Mouse (Mus musculus) cerebral cortex, adult 2 months (tissue): ENCODE measurements around the gene 4931409K22Rik.

ENCODE experiments used
- WGBS: fragments of 180-500 bp; shearing (Covaris S2); methylation state at CpG from one replicate; pipeline ENCODE4 v1.1.7; 2018; 5-methylcytosine and 5-hydroxymethylcytosine counted together

The 4931409K22Rik gene

DNA sequence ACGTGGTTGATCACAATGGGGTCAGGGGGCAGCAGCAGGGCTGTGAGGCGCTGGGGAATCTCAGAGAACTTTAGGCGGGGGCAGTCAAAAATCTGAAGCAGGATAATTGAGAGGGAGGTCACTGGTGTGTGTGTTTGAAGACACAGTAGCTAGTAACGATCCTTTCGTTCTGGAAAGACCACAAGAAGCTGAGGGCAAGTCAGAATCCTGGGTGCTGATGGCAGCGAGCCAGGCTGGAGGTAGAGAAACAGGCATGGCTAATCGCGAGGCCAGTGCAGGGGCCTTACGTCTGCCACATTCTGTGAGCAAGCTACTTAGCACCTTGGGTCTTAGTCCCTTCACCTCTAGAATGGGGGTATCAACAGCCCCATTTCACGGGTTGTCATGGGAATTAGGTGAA is 37.3 kb upstream of the 4931409K22Rik start:
- WGBS: 63% methylated on average over 10 of the region's 10 CpGs

DNA sequence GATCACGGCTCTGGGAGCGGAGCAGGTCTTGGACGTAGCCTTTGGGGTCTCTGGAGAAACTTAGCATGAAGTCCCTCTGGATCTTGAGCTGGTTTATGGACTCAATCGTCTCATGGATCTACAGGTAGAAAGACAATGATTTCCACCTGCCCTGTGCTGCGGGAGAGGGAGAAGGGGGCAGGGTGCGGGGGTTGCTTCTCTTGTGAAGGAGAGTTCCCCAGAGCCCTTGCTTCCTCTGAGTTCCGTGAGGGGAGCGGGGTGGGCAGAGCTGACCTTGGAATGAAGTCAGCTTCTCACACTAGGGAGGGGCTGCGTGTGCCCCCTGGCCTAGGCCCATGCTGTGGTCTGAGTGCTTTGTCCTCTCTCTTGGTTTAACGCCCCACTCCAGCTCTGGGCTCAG is 36.6 kb upstream of the 4931409K22Rik start:
- WGBS: 77% methylated on average over 10 of the region's 10 CpGs

DNA sequence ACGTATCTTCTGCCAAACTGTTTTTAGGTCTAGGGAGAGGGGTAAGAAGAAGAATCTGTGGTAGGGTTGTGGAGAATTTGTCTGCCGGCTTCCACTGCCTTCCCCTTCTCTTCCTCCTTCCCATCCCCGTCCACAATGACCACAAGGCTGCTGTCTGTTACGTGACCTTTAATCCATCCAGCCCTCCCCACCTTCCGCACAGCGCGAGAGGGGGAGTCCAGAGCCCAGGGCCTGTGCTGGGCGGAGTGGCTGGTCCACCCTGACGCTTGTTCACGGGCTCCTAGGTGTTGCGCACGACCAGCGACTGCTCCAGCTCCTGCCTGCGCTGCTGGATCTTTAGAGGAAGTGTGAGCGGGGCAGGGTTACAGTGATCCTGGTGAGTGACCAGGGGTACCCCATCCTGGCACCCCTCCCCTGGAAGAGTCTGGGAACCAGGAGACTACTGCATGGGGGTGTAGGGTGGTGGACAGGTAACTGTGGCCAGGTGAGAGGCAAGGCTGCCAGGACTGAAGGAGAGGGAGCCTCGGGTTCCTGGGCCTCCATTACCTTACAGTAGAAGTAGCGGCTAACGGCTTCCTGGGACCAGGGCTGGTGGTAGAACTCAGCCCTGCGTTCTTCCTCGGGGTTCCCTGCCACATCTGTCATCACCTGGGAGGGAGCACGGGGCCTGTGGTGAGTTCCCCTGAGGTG is 36.0 kb upstream of the 4931409K22Rik start:
- 67% methylated on average over 21 of the region's 21 CpGs for WGBS

DNA sequence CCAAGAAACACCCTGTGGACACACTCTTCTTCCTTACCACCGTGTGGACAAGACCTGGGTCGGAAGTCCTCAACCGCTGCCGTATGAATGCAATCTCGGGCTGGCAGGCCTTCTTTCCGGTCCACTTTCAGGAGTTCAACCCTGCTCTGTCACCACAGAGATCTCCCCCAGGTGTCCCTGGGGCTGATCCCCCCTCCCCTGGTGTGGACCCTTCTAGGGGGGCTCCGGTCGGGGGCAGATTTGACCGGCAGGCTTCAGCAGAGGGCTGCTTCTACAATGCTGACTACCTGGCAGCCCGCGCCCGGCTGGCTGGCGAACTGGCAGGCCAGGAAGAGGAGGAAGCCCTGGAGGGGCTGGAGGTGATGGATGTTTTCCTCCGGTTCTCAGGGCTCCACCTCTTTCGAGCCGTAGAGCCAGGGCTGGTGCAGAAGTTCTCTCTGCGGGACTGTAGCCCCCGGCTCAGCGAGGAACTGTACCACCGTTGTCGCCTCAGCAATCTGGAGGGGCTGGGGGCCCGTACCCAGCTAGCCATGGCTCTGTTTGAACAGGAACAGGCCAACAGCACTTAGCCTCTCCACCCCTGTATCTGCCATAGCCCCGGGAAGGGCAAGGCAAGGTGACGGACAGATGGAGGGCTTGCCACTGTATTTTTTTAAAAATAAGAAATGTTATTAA is 35.3 kb upstream of the 4931409K22Rik start:
- 57% methylated on average over 24 of the region's 24 CpGs for WGBS

DNA sequence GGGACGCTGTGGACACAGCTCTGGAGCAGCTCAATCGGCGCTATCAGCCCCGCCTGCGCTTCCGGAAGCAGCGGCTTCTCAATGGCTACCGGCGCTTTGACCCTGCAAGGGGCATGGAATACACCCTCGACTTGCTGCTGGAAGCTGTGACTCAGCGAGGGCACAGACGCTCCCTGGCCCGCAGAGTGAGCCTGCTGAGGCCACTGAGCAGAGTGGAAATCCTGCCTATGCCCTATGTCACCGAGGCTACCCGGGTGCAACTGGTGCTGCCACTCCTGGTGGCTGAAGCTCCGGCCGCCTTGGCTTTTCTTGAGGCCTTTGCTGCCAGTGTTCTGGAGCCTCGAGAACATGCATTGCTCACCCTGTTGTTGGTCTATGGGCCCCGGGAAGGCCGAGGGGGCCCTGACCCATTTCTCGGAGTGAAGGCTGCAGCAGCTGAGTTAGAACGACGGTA is 34.7 kb upstream of the 4931409K22Rik start:
- WGBS: 34% methylated on average over 23 of the region's 23 CpGs

DNA sequence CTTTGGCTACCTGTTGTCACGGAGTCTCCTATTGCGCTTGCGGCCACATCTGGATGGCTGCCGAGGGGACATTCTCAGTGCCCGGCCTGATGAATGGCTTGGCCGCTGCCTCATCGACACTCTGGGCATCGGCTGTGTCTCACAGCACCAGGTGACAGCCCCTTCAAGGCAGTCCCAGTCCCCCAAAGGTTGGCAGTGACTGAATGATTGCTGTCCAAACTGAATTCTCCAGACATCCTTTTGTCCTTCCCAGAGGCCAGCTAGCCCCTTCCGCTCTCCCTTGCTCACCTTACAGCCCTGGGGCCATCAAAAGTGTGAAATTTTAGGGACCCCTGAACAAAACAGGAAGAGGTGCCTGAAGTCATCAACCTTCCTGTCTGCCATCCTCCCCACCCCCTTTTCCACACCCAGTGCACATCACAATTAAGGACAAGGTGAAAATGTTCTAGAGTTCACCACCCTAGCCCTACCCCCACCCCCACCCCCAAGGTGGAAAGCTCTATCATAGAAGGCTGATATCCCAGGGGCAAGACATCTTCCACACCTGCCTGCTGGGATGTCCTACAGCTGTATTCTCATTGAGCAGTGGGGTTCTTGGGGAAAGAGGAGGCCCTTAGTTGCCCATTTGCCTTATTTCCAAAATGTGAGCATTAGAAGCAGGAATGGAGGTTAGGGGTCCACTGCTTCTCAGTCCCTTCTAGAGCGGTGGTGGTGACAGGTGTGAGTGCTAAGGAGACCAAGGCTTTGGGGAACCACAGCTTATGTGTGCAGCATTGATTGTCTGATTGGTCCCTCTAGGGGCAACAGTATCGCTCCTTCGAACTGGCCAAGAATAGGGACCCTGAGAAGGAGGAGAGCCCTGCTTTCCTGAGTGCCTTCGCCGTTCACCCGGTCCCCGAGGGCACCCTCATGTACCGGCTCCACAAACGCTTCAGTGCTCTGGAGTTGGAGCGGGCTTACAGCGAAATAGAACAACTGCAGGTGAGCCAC is 33.2 kb upstream of the 4931409K22Rik start:
- 81% methylated on average over 20 of the region's 20 CpGs for WGBS

DNA sequence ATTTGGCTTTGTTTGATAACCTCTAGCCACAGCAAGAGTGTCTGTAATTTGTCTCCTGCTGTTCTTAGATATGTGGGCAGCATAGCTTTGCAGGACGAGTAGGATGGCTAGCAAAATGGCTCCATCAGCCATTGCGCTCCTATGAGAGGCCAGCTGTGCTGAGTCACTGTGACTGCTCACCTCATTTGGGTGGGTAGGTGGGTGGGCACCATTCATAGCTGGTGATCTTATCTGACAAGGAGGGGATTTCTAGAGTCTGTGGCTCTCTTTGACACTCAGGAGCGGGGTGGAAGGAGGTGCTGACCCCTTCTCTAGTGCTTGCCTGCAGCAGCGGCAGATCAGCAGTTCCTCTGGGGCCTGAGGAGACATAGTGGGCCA is 30.6 kb upstream of the 4931409K22Rik start:
- 7% methylated on average over 4 of the region's 4 CpGs for WGBS

DNA sequence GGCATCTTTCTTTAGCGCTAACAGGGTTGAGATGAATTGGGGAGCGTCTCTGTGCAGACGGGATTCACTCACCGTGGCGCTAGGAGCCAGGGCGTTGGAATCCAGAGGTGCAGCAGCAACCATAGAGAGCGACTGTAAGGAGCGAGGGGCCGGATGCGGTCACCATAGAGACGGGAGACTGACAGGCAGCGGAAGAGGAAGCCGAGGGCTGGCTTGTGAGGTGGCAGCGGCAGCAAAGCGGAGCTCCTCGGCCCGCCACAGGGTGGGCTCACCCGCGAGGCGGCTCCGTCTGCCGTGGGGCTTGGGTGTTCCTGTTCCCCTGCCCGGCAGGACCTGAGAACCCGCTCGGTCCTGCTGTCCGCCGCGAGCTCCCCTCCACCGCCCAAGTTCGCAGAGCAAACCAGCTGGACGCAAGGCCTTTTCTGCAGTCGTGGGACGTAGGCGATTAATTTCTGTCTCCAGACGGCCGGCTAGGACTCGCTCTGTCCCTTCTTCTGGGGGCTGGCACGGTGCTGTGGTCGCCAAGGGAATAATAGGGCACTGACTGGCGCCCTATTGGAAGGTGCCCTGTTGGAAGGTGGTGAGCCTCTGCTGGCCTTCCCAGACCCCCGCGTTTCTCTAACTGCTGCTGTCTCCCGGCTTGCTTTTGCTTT is 30.1 kb upstream of the 4931409K22Rik start, which contains the start of gene Chpf2:
Gene Chpf2, plus strand, starts transcription at position 195 of the 653 bp plus-strand sequence.
- WGBS: under 1% methylated on average over 43 of the region's 43 CpGs

DNA sequence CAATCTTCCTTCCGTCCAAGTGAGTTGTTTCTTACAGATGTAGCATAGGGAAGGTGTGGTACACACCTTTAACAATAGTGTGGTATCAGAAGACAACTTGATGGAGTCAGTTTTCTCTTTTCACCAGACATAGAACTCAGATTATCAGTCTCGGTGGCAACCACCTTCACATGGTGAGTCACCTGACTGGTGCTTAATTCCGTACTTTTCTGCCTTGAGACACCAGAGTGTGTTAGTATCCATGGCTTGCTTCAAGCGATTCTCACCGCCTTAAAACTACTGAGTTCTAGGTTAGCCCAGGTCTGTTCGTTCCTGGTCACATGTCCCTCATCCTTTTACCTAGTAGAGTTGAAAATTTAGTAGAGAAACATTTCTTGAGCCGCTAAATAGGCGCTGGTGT is 29.5 kb upstream of the 4931409K22Rik start:
- 5% methylated on average over 8 of the region's 8 CpGs for WGBS

DNA sequence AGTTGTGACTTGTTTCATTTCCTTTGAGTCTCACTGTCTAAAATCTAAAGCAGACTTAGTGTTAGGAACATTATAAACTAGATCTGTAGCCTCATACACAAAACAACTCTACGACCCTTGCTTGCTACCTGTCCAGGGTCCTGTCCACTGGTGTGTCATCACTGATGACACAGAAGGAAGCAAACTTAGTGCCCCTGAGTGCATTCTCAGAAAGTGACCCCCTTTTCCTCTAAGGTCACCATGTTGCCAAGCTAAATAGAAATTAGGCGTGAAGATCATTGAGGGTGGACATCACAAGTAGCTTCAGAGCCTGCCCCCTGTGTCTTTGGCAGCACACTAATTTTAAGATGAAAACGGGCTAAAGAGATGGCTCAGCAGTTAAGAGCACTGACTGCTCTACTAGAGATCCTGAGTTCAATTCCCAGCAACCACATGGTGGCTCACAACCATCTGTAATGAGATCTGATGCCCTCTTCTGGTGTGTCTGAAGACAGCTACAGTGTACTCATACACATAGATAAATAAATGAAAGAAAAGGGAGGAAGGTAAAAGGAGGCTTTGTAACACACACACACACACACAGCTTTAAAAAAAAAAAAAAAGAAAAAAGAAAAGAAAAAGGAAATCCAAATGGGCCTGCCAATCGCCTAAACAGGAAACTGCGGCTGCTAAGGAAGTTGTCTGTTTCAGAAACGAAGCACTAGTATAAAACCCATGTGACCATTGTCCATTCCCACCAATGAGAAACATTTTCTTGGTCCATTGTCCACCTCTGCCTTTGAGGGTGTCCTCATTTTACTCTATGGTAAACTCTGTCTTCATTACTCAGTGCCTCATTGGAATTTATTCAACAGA is 21.7 kb upstream of the 4931409K22Rik start:
- 57% methylated on average over 6 of the region's 6 CpGs for WGBS

DNA sequence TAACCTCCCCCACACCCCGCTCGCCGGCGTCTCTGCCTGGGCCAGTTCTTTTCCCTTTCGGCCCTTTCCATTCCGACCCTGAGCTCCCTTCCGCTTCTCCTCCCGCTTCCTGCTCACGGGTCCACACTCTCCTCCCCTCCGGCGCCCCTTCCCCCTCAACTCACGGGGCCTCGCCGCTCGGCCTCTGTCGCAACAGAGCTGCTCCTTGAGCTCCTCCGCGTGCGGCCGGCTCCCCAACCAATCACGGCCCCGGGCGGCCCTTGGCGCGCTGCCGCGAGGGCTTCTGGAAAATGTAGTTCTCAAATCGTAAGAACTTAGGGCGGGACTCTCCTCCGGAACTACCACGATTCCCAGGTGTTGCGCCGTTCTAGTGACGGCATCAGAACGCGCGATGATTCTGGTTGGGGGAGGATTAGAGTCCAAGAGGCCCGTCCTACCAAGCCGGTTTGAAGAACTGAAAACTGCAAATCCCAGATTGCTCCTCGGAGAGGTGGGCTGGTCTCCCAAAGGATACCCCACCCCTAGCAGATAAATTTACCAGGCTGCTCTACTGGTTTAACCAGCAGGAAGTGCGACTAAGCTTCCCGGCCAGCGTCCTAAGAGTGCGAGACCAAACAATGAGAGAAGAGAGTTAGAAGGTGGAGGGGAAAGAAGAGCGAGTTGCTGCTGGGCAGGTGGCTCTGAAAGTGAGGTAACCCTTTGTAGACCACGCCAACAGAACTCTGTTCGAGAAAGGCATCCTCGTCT is 20.7 kb upstream of the 4931409K22Rik start, which contains the start of gene Abcf2:
Gene Abcf2, minus strand, starts transcription at position 285 of the 747 bp plus-strand sequence.
- WGBS: under 1% methylated on average over 48 of the region's 48 CpGs

DNA sequence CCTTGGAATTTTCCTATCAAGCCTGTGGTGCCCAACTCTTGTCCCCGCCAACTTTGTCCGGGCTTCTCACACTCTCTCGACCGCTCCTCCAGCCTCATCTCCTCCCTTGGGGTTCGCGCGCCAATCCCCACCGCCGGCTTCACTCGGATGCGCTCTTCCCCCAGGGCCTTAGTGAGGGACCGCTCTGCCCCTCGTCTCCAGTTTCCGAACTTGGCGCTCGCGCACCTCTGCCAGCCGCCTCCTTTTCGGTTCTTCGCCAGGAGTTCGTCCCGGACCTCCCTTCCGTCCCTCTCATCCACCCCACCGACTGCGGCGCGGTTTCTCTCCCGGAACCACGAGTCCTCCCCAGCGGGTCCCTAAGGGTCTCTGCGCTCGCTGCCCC is 20.2 kb upstream of the 4931409K22Rik start:
- WGBS: under 1% methylated on average over 32 of the region's 32 CpGs

DNA sequence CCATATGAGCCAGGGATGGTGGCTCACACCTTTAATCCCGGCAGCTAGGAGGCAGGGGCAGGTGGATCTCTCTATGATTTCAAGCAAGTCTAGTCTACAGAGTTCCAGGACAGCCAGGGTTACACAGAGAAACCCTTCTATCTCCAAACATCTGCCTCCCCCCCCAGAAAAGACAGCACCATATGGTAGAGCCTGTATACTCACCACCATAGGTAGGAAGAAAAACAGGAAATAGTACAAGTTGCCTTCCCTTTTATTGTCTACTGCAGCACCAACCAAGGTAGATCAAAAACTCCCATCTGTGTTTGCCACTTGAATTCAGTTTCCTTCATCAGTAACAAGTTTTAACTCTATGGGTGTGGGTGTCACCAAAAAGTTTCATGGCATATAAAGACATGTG is 19.3 kb upstream of the 4931409K22Rik start:
- WGBS: 83% methylated on average over 1 of the region's 1 CpGs

DNA sequence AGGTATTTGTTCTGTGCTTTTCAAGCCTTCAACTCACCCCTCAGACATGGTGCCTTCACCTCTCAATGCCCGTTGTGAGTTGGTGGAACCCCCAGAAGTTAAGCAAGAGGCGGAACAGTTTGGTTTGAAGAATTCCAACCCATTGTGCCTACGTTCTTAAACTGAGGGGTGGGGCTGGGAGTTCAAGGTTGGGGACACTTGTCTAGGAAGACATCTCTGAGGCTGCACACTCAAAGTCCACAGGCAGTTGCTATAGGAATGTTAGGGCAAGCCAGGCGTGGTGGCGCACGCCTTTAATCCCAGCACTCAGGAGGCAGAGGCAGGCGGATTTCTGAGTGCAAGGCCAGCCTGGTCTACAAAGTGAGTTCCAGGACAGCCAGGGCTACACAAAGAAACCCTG is 1.3 kb downstream of the 4931409K22Rik start:
- 93% methylated on average over 7 of the region's 7 CpGs for WGBS

DNA sequence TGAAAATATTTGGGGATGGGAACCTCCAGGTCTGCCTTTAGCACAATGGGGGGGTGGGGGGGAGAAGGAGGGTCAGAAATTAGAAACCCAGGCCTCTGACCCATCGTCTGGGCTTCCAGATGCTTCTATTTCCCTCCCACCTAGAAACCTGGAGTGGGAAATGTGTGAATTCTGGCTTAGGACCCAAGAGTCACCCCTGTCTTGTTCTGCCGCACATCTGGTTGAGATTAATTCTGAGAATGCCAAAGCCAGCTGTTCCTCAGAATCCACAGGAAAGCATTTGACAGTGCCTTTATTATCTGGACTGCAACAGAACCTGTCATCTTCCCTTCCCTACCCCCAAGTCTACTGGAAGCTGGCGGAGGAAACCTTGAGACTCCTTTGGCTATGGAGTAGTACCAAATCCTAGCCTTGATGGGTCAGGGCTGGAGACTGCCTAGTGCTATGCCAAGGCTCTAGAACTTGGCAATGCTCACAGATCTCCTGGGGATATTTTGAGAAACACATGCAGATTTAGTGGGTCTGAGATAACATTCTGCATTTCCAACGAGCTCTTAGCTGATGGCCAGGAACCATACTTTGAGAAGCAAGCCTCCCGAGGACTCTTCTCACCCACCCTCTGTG is 2.9 kb downstream of the 4931409K22Rik start:
- WGBS: 58% methylated on average over 5 of the region's 5 CpGs

DNA sequence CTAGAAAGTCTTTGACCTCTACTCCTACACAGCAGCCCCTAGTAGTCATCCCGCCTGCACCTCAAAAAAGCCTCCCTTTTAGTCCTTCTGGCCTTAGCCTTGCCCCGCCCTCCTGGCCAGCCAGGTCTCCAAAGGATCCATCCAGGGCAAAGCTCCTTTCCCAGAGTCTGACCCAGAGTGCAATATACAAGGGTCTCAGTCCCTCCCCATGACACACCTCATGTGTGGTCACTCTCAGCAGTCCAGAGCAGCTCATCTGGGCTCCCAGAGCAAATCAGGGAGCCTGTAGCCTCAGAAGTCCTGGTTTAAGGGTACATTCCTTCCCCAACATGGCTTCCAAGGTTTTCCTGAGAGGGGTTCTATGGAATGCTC is 5.3 kb downstream of the 4931409K22Rik start:
- WGBS: 49% methylated on average over 2 of the region's 2 CpGs

DNA sequence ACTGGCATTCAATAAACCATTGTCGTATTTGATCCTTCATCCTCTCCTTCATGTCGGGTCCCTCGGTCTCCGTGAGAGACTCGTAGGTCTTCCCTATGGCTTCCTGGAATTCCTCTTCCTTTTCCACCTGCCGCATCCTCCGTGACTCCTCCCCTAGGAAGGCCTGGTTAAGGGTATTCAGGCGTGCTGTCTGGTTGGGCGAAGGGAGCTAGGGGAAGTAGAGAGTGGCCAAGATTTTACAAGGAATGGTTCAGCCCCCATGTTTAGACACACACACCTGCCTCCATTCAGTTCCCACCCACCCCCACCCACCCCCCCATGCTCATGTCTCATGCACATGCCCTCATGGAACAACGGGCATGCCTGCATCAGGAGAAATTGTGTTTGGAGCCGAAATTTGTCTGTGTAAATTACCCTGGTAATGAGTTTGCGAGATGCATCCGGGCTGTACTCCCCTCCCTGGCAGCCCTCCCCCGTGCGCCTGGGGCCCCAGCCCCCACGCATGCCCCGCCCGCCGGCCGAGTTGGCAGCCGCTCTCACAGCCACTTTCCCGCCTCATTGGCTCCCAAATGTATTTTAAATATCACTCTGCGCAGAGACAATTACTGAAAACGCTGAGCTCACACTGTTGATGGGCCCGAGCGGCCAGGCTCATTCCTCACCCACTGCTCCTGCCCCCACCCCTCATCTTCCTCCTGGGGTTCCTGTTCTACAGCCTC is 5.9 kb downstream of the 4931409K22Rik start:
- 23% methylated on average over 26 of the region's 26 CpGs for WGBS

DNA sequence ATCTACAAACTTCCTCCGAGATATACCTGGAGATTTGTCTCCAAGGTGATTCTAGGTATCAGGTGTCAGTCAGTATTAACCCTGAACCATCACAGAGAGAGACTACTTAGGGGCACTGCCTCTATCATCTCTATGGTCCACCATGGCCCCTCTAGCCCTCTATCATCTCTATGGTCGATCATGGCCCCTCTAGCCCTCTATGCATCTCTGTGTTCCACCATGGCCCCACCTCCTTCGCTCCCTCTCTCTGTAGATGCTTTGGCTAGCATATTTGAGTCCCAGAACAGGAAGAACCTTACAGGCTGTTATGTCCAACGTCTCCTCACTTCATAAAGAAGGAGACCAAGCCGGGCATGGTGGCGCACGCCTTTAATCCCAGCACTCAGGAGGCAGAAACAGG is 14.0 kb downstream of the 4931409K22Rik start:
- WGBS: 85% methylated on average over 7 of the region's 7 CpGs

DNA sequence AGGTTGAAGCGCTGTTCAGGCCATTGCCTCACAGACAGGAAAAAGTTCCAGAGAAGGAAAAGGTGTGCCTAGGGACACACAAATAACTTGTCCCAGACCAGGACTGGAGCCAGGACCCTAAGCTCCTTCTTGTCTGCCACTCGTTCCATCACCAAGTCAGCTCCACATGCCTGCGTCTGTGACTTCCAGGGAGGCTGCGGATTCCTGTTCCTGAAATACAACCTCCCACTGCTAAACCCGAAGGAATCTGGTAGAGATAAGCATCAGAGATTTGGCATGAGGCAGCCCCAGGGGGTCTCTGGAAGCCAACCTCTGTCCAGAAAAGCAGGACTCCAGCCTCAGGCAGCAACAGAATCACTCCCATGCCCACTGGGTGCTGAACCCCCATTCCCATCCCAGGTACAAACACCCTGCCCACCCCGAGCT is 15.5 kb downstream of the 4931409K22Rik start:
- WGBS: 35% methylated on average over 6 of the region's 6 CpGs
